Mouse (Mus musculus) inflammation-experienced regulatory T-cells, adult 6 months (primary cell): ENCODE data around the gene Aplp1. TPM values are rescaled to one million over a fixed set of nuclear protein-coding genes. Genes with fewer than 3 reads are reported as not detected.
"Not testable (repeated sequence)": the region's sequence is repeated elsewhere in the genome, so short reads cannot be mapped to it uniquely, and the experiment has no call there.

Experiments used
- ATAC-seq: one replicate; pipeline ENCODE4 v1.8.0; 2017
- polyA plus RNA-seq, 3 experiments: library from polyadenylated mRNA; unstranded; fragments of 100-300 nt; shearing (Covaris generic); gene quantifications; one replicate each; pipeline ENCODE4 v1.2.1; 2017

The Aplp1 gene
- polyA plus RNA-seq, result 1 to 10 TPM; 6.0 to 7.4 (median 6.0) TPM

DNA sequence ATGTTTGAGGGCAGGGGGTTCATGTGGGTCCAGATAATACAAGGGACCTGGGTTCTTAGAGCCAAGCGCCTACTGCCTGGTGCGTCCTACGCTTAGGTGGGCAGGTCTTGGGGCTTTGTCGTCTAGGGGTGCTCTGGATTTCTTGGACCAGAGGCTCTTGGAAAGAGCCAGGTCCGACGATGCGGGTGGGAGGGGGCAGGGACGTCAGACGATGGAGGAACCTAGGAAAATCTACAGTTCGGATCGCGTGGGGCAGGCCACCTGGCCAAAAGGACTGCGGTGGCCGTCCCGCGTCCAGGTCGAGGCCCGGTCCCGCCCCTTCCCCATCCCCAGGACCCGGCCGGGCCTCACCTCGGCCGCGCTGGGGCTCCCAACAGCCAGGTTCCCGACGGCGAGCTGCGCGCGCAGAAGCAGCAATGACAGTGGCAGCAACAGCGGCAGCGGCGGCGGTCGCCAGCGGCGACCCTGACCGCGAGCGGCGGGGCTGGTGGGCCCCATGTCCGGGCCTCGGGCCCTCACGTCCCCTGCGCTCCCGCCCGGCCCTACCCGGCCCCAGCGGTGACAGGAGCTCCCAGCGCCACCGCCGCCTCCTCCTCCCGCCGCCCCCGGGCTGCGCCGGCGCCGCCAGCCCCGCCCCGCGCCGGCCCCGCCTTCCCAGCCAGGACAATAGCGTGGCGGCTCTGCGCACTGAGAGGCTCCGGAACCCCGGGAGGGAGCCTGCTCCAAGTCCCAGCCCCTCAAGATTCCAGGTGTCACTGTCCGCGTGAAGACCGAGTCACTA lies at the start of gene Aplp1:
Gene Aplp1, minus strand, starts transcription at position 565 of the 781 bp plus-strand sequence.
- ATAC-seq, result peak; percentile 68

DNA sequence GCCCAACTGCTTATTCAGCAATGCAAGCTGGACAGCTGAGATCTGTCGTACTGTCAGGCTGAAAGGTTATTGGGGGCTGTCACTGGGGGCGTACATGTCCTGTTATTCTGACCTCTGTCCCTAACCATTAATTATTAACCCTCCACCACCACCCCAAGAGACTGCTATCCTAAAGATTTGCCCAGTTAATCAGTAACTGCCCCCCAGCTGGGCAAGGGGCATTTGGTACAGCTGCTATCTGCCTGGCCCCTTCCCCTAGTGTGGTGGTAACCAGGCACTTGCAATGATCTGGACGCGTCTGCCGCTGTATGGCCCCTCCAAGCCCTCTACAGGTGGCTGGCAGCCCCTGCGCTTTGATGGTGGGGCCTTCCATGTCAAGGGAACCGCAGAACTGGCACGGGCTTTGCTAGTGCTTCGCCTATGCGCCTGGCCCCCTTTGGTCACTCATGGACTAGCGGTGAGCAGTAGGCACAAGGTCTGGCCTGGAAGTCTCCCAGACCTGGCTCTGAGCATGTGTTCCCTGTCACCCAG lies 48.1 kb upstream of the Aplp1 start, which contains the start of gene Prodh2:
Gene Prodh2, plus strand, starts transcription at position 222 of the 531 bp plus-strand sequence.
- ATAC-seq, result no peak

DNA sequence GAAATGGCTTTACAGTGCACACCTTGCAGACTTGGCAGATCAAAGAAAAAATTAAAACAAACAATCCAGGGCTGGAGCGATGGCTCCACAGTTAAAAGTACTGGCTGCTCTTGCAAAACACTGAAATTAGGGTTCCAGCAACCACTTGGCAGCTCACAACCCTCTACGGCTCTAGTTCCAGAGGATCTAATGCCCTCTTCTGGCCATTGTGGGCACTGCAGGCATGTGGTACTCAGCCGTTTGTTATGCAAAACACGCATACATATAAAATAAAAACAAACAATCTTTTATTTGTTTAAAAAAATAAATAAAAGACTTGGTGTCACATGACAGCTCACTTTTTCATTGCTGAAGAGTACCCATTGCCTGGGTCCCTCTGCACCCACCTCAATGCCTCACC lies 47.4 kb upstream of the Aplp1 start:
- no peak for ATAC-seq

- no peak for ATAC-seq
Measured at GRCm38 (mm10) chr7:30490957-30491307, 45.6 kb upstream of the Aplp1 start.

GRCm38 (mm10) chr7:30490251-30490956 lies 45.1 kb upstream of the Aplp1 start:
- no peak for ATAC-seq

- no peak for ATAC-seq
Measured at GRCm38 (mm10) chr7:30484250-30484649, 38.9 kb upstream of the Aplp1 start.

DNA sequence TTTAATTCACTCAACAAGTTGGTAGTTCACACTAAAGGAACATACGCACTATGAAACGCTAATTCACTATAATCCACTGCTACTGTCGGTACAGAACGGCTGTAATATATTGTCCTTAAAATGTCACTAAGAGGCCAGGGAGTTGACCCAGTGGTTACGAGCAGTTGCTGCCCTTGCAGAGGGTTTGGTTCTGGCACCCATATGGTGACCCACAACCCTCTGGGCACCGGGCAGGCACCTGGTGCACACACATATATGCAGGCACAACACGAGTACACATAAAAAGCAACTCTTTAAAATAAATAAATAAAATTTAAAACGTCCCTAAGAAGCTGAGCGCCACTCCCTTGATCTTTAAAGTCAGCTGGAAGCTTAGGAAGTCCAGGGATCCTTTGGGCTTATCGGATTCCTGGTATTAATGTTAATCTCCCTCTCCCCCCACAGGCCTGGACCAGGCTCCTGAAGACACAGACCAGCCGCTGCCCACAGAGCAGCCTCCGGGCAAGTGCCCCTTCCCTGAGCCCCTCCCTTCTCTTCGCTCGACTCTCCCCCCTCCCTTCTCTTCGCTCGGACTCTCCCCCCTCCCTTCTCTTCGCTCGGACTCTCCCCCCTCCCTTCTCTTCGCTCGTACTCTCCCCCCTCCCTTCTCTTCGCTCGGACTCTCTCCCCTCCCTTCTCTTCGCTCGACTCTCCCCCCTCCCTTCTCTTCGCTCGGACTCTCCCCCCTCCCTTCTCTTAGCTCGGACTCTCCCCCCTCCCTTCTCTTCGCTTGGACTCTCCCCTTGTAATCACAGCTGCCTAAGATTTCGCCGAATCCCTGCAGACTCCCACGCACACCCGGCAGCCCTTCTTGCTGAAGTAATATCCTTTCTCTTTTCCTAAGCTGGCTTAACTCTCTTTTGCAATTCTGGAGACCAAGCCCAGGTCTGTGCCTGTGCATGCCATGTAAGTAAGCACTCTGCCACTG lies 32.4 kb upstream of the Aplp1 start:
- ATAC-seq, result no peak

DNA sequence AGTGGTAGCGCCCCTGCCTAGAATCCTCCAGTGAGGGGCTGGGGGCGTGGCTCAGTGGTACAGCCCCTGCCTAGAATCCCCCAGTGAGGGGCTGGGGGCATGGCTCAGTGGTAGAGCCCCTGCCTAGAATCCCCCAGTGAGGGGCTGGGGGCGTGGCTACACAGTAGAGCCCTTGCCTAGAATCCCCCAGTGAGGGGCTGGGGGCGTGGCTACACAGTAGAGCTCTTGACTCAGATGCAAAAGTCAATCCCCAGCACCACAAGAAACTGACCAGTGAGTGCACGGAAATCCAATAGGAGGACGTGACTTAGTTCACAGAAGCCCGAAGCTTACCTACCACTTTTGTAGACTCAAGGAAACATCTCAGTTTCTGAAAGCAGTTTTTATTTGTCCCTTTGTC lies 30.8 kb upstream of the Aplp1 start:
- ATAC-seq, result not testable (repeated sequence)

DNA sequence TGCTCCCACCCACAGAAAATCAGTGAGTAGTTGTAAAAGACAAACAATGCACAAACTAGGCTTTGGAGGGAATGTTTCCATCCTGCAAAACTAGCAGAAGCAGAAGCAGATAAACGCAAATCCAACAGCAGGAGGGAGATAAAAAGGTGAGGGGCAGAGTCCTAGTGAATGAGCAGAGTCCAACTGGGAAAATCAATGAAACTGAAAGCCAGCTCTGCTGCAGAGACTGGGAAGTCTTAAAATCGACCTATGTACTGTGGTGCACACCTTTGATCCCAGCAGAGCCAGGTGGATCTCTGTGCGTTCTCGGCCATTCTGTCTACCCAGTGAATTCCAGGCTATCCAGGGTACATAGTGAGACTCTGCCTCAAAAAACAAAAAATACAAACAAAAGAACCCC lies 29.7 kb upstream of the Aplp1 start:
- ATAC-seq, result no peak

GRCm38 (mm10) chr7:30472411-30472810 lies 27.1 kb upstream of the Aplp1 start:
- no peak for ATAC-seq

- ATAC-seq, result no peak
Measured at GRCm38 (mm10) chr7:30464816-30465300, 19.5 kb upstream of the Aplp1 start.

DNA sequence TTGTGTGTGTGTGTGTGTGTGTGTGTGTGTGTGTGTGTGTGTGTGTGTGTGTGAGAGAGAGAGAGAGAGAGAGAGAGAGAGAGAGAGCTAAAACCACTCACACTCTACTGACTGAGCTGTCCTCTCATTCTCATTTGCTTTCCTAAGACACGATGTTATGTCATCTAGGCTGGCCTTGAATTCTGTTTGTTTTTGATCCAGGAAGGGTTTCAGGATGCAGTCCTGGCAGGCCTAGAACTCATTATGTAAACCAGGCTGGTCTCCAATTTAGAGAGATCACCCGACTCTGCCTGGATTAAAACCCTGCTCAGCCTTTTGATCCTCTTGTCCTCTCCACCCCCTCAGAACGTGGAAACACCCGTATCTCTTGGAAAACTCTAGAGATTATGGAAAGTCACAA lies 18.7 kb upstream of the Aplp1 start:
- no peak for ATAC-seq

- ATAC-seq, result no peak
Measured at GRCm38 (mm10) chr7:30463568-30463967, 18.2 kb upstream of the Aplp1 start.

DNA sequence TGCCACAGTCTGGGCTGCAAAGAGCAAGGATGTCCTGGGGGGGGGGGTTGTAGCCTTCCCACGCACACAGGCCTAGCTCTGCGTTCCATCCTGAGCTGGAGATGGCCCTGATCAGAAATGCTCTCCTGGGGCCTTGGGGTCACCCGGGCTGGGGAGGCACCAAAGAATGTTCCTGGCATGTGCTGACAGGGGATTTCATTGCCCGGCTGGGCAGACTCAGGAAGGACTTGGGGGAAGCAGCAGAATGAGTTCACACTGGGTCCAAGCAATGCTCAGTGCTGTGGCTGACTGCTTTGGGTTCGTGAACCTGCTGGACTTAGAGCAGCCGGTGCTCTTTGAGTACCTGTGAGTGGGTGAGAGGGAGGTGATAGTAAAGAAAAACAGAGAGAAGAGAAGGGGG lies 14.1 kb upstream of the Aplp1 start:
- ATAC-seq, result no peak

DNA sequence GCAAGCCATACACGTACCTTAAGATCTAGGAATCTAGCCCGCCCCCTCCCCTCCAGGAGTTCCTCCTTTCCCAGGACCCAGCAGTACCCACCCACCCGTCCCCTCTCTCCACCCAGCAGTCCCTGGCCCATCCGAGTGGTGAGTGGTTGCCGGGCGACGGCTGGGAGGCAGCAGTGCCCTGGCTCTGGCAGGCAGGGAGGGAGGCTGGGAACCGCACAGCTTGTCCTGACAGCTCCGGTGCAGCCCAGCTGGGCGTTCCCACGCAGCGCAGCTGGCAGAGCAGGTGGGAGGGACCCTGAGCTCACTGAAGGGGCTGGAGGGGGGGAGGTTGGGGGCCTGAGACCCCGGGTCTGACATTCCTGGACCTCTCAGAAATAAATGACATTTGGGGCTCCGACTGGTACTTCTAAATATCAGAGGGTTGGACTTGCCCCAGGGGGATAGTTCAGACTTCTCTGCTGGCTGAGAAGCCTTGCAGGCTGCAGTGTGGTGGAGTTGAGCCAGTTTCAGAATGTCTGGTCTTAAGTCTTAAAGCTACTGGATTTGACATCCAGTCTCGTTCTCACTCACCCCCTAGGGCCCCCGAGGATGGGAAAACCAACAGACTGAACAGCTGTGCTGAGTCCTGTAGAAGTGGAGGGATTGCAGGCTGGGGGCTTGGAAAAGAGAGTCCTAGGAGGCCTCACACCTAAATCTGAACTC lies 12.4 kb upstream of the Aplp1 start, which contains the start of the genes Kirrel2 and Nphs1:
Gene Kirrel2, minus strand, starts transcription at position 62 of the 702 bp plus-strand sequence.
Gene Nphs1, plus strand, starts transcription at position 687 of the 702 bp plus-strand sequence.
- no peak for ATAC-seq

GRCm38 (mm10) chr7:30456911-30457628 lies 11.7 kb upstream of the Aplp1 start:
- ATAC-seq, result no peak

GRCm38 (mm10) chr7:30456487-30456886 lies 11.2 kb upstream of the Aplp1 start:
- ATAC-seq, result no peak

- no peak for ATAC-seq
Measured at GRCm38 (mm10) chr7:30454259-30454658, 8.9 kb upstream of the Aplp1 start.

DNA sequence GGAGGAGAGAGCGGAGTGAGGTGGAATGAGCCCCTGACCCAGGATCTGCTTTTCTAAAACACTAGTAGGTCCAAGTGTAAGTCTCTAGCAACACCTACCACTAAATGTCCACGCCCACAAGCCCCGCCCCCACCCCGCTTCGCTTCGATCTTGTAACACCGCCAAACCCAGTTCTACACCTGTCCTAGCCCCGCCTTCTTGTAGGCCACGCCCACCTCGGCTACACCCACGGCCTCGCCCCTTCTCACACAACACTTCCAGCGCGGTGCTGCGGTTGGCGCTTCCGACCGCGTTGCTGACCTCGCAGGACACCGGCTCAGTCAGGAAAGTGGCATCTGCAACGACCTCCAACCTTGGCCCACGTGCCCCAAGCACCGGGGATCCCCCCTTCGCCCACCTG lies 8.4 kb upstream of the Aplp1 start:
- peak; percentile 82 for ATAC-seq

DNA sequence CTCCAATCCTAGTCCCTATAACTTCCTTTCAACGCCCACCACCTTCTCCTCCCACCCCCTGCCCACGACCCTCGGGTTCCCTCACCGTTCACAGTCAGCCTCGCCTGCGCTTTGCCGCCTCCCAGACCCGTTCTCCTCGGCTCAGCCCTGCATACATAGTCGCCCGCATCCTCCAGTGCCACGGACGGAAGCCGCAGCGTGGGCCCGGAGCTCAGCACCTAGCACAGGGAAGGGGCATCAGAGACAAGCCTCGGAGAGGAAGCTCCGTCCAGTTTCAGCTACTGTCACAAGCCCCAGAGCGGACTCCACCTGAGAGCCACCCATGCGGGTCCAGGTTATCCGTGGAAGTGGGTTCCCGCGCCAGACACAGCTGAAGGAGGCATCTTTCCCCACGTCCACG lies 8.0 kb upstream of the Aplp1 start:
- peak; percentile 51 for ATAC-seq

GRCm38 (mm10) chr7:30450241-30450640 lies 4.9 kb upstream of the Aplp1 start:
- ATAC-seq, result no peak
